In the genomic region with DNA sequence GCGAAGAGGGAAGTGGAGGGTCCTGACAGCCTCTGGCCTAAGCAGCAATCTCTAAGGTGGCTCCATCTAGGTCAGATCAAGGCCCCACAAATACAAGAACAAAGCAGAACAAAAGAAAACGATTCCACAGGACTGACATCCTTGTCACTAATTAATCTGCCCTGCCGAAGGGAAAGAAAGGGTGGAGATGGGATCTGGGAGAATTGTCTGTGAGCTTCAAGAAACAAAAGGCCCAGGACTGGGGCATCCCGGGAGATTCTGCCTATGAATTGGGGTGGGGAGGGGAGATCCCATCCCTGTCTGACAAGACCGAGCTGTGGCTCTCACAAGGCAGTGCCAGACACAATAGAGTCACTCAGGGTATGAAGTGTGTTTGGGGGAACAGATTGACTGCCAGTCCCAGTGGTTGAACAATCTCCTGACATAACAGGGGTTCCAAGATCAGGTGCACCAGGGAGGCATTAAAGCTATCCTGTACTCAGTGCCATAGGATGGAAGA, we compare ENCODE assay signal across 22 mouse cellular contexts. TPM values are rescaled to one million over a fixed set of nuclear protein-coding genes. Genes with fewer than 3 reads are reported as not detected.
A peak's percentile ranks its signal among the peaks of the same experiment; 100 is the strongest.
DNase-seq lines count a peak whose midpoint lies in the region; ATAC-seq and TF ChIP-seq lines count a peak whose summit lies in the region.
"Had no signal": no experiment of that assay in that cellular context is flagged by ENCODE, and none has a peak within 500 bp of the region (broad histone marks: within the 10 kb centered on the region; RNA-seq: fewer than 3 reads in every experiment).

No protein-coding gene starts in this region.

- intact Hi-C loops in gastrocnemius, adult 2 months (cut with DNase I), result no loop called here
- intact Hi-C loops in heart, postnatal 25 days (cut with DNase I), result no loop called here

- peak overlapping the region; percentile 86 for H3K27ac ChIP-seq in gastrocnemius, adult 2 months
- peak overlapping the region; percentile 75 for H3K27ac ChIP-seq in hindbrain, embryonic 10.5 days
- peak overlapping the region; percentile 15 for H3K27ac ChIP-seq in midbrain, embryonic 14.5 days (replicated peaks; ENCODE audit: low read depth, low read length)
- H3K27ac ChIP-seq: embryonic facial prominence, embryonic 12.5 days; liver, embryonic 13.5 days had no signal

- peaks cover 20% of the 10 kb centered on the region for H3K27me3 ChIP-seq in hindbrain, embryonic 10.5 days (ENCODE audit: insufficient read depth, poor library complexity, severe bottlenecking)
- H3K27me3 ChIP-seq in midbrain, embryonic 14.5 days (ENCODE audit: control insufficient read depth, insufficient read depth, low read length), result no peaks in the 10 kb centered on the region

- H3K4me1 ChIP-seq in hindbrain, embryonic 10.5 days (replicated peaks), result peaks cover 50% of the 10 kb centered on the region
- H3K4me1 ChIP-seq in midbrain, embryonic 14.5 days (ENCODE audit: control insufficient read depth, insufficient read depth, low read length), result peaks cover 48% of the 10 kb centered on the region
- H3K4me1 ChIP-seq: embryonic facial prominence, embryonic 12.5 days had no signal

- H3K4me3 ChIP-seq in gastrocnemius, adult 2 months, result peak overlapping the region; percentile 37
- no peak overlapping the region for H3K4me3 ChIP-seq in hindbrain, embryonic 10.5 days
- H3K4me3 ChIP-seq in midbrain, embryonic 14.5 days (replicated peaks; ENCODE audit: low read depth, low read length), result no peak overlapping the region
- H3K4me3 ChIP-seq: embryonic facial prominence, embryonic 12.5 days; liver, embryonic 13.5 days had no signal

- no peak for DNase-seq in gastrocnemius, adult 2 months
- no peak for DNase-seq in gastrocnemius, adult 8-10 months (ENCODE audit: low spot score in 2 of 2)
- DNase-seq in hindbrain, embryonic 10.5 days (ENCODE audit: low spot score), result peak; percentile 24
- no peak for DNase-seq in midbrain, embryonic 14.5 days
- DNase-seq in retina, postnatal 1 day, result peak; percentile 70
- DNase-seq in urinary bladder, adult 18-20 months (ENCODE audit: low spot score in 2 of 2), result no peak
- no peak for DNase-seq in heart, postnatal 25 days (ENCODE audit: low spot score)
- no peak for DNase-seq in thymus, postnatal 4 days
- DNase-seq: cerebellum, postnatal 14 days; gastrocnemius, postnatal 14 days; heart, postnatal 14 days; kidney, postnatal 10 days; left cerebral cortex, postnatal 4 days; liver, embryonic 13.5 days; right cerebral cortex, adult 18-20 months had no signal

- WGBS in hindbrain, embryonic 10.5 days, result 35% methylated on average over 5 of the region's 5 CpGs
- 18% methylated on average over 5 of the region's 5 CpGs for WGBS in midbrain, embryonic 14.5 days

- H3K9me3 ChIP-seq in hindbrain, embryonic 10.5 days, result no peaks in the 10 kb centered on the region
- no peaks in the 10 kb centered on the region for H3K9me3 ChIP-seq in midbrain, embryonic 14.5 days (ENCODE audit: control insufficient read depth, low read length)
- H3K9me3 ChIP-seq: embryonic facial prominence, embryonic 12.5 days; liver, embryonic 13.5 days had no signal

- ATAC-seq in midbrain, embryonic 14.5 days (ENCODE audit: low FRiP score, low TSS enrichment), result no peak
- ATAC-seq: intestine, embryonic 16.5 days; lung, postnatal 0 days had no signal

- H3K4me2 ChIP-seq in midbrain, embryonic 14.5 days (ENCODE audit: low read length), result peak overlapping the region; percentile 16
- H3K4me2 ChIP-seq: embryonic facial prominence, embryonic 12.5 days; liver, embryonic 13.5 days had no signal

- 0 out of 2 replicates have a peak overlapping the region, but pooled peaks have one; percentile 26 for H3K9ac ChIP-seq in midbrain, embryonic 14.5 days (replicated peaks; ENCODE audit: low read length)
- H3K9ac ChIP-seq: embryonic facial prominence, embryonic 12.5 days; liver, embryonic 13.5 days had no signal

- TF ChIP-seq CTCF in gastrocnemius, adult 2 months (IDR thresholded peaks at IDR 0.05), result no peak

- H3K36me3 ChIP-seq in hindbrain, embryonic 10.5 days, result peaks cover 32% of the 10 kb centered on the region
- H3K36me3 ChIP-seq in midbrain, embryonic 14.5 days (ENCODE audit: control insufficient read depth, insufficient read depth, low read length), result peaks cover 67% of the 10 kb centered on the region
- H3K36me3 ChIP-seq: embryonic facial prominence, embryonic 12.5 days; liver, embryonic 13.5 days had no signal

RNA-seq across cellular contexts. Expression of a gene that starts 7.6 kb away (rescaled TPM):
- total RNA-seq in gastrocnemius, adult 2 months (2021), result 10 to 100 TPM; 16.8 to 21.3 TPM
- total RNA-seq in gastrocnemius, adult 8-10 months (2022), result 10 to 100 TPM; 12.8 to 30.8 (median 19.1) TPM
- 10.9 and 24.0 TPM in 2 replicates for polyA plus RNA-seq in hindbrain, embryonic 10.5 days (2016; fragmentation: Nextera tagmentation; extraction: Ambion mirVana)
- 51.2 and 56.1 TPM in 2 replicates for polyA plus RNA-seq in midbrain, embryonic 14.5 days (2014; fragmentation: Nextera tagmentation; extraction: Ambion mirVana)
- total RNA-seq in heart, postnatal 25 days (2021), result 10 to 100 TPM; 10.7 to 12.2 TPM

RNA-seq across cellular contexts. Expression of a gene that starts 58.0 kb away (rescaled TPM):
- not detected for total RNA-seq in gastrocnemius, adult 2 months (2021)
- not detected for total RNA-seq in gastrocnemius, adult 8-10 months (2022)
- polyA plus RNA-seq in hindbrain, embryonic 10.5 days (2016; fragmentation: Nextera tagmentation; extraction: Ambion mirVana), result not detected in 2 replicates
- polyA plus RNA-seq in midbrain, embryonic 14.5 days (2014; fragmentation: Nextera tagmentation; extraction: Ambion mirVana), result not detected in 2 replicates
- not detected for total RNA-seq in heart, postnatal 25 days (2021)
- total RNA-seq: gastrocnemius, postnatal 14 days; heart, adult 8-10 months; heart, postnatal 14 days; layer of hippocampus, postnatal 10 days; left cerebral cortex, postnatal 4 days had no signal
- polyA plus RNA-seq: intestine, embryonic 16.5 days; liver, embryonic 13.5 days; lung, postnatal 0 days; stomach, embryonic 14.5 days; thymus, postnatal 0 days had no signal

Comparison
In these comparisons a context has a peak if more than half of its experiments do, and no peak if none do; other contexts are left out.
1. DNase-seq: peak in hindbrain, embryonic 10.5 days (single experiment) and retina, postnatal 1 day (single experiment); none in gastrocnemius, adult 2 months (single experiment), gastrocnemius, adult 8-10 months (0 of 2), midbrain, embryonic 14.5 days (single experiment), urinary bladder, adult 18-20 months (0 of 2), heart, postnatal 25 days (single experiment) and thymus, postnatal 4 days (single experiment).
2. H3K27ac ChIP-seq: peak in every context shown above with its lines; median percentile 86 in gastrocnemius, adult 2 months; 75 in hindbrain, embryonic 10.5 days; 15 in midbrain, embryonic 14.5 days.